10 mouse cellular contexts compared by ENCODE assay signal in genomic region chr2:31501448-31502130, GRCm38 (mm10). TPM values are rescaled to one million over a fixed set of nuclear protein-coding genes. Genes with fewer than 3 reads are reported as not detected.
DNase-seq lines count a peak whose midpoint lies in the region; ATAC-seq lines count a peak whose summit lies in the region.
"Had no signal": no experiment of that assay in that cellular context is flagged by ENCODE, and none has a peak within 500 bp of the region (broad histone marks: within the 10 kb centered on the region; RNA-seq: fewer than 3 reads in every experiment).

No protein-coding gene starts in this region.

- H3K36me3 ChIP-seq in forebrain, embryonic 10.5 days (replicated peaks) = no peaks in the 10 kb centered on the region
- H3K36me3 ChIP-seq in forebrain, embryonic 13.5 days (ENCODE audit: poor library complexity, severe bottlenecking) = no peaks in the 10 kb centered on the region
- H3K36me3 ChIP-seq: lung, embryonic 15.5 days had no signal

- H3K27me3 ChIP-seq in forebrain, embryonic 10.5 days (ENCODE audit: poor library complexity, severe bottlenecking) = peaks cover 100% of the 10 kb centered on the region
- H3K27me3 ChIP-seq in forebrain, embryonic 13.5 days = peaks cover 89% of the 10 kb centered on the region
- H3K27me3 ChIP-seq: lung, embryonic 15.5 days had no signal

- no peak for ATAC-seq in forebrain, embryonic 13.5 days
- ATAC-seq in megakaryocyte, adult 5-6 weeks (ENCODE audit: poor library complexity, severe bottlenecking) = no peak
- ATAC-seq: CD4-positive, CD25-positive, alpha-beta regulatory T cell, adult 4 months had no signal

- no peak overlapping the region for H3K4me2 ChIP-seq in forebrain, embryonic 13.5 days
- H3K4me2 ChIP-seq: lung, embryonic 15.5 days had no signal

- no peaks in the 10 kb centered on the region for H3K9me3 ChIP-seq in forebrain, embryonic 10.5 days
- no peaks in the 10 kb centered on the region for H3K9me3 ChIP-seq in forebrain, embryonic 13.5 days (replicated peaks)
- H3K9me3 ChIP-seq: lung, embryonic 15.5 days had no signal

- WGBS in forebrain, embryonic 10.5 days = 48% methylated on average over 20 of the region's 20 CpGs
- WGBS in forebrain, embryonic 13.5 days = 50% methylated on average over 20 of the region's 20 CpGs

- DNase-seq in forebrain, embryonic 10.5 days (ENCODE audit: extremely low spot score, low spot score) = no peak
- peak; percentile 13 for DNase-seq in lung, postnatal 14 days
- no peak for DNase-seq in lung, postnatal 4 days
- DNase-seq in cerebellum, postnatal 36 days = peak; percentile 62 to 63
- peak; percentile 65 to 76 for DNase-seq in kidney, postnatal 4 days
- no peak for DNase-seq in left cerebral cortex, adult 9 months (ENCODE audit: low spot score in 2 of 2)

- H3K27ac ChIP-seq in forebrain, embryonic 10.5 days = peak overlapping the region; percentile 30; the same call in 1 of the 2 replicates
- no peak overlapping the region for H3K27ac ChIP-seq in forebrain, embryonic 13.5 days
- H3K27ac ChIP-seq: lung, embryonic 15.5 days had no signal

- H3K9ac ChIP-seq in forebrain, embryonic 13.5 days = no peak overlapping the region
- H3K9ac ChIP-seq: lung, embryonic 15.5 days had no signal

- H3K4me3 ChIP-seq in forebrain, embryonic 10.5 days = no peak overlapping the region
- H3K4me3 ChIP-seq in forebrain, embryonic 13.5 days = no peak overlapping the region
- H3K4me3 ChIP-seq: lung, embryonic 15.5 days had no signal

- H3K4me1 ChIP-seq in forebrain, embryonic 10.5 days = peaks cover 99% of the 10 kb centered on the region
- peaks cover 90% of the 10 kb centered on the region for H3K4me1 ChIP-seq in forebrain, embryonic 13.5 days
- H3K4me1 ChIP-seq: lung, embryonic 15.5 days had no signal

RNA-seq across cellular contexts. Expression of gene Ass1, which starts 31.6 kb away (rescaled TPM):
- 7.3 and 7.6 TPM in 2 replicates for polyA plus RNA-seq in forebrain, embryonic 10.5 days (2016; fragmentation: Nextera tagmentation; extraction: Ambion mirVana)
- polyA plus RNA-seq in forebrain, embryonic 13.5 days (2015; fragmentation: Nextera tagmentation; extraction: Ambion mirVana) = 5.6 and 5.9 TPM in 2 replicates
- total RNA-seq in megakaryocyte, adult 5-6 weeks (2015) = 137 and 147 TPM in 2 replicates
- 184 and 194 TPM in 2 replicates for total RNA-seq in megakaryocyte, adult 5-6 weeks (2017)

Comparison
In these comparisons a context has a peak if more than half of its experiments do, and no peak if none do; other contexts are left out.
1. DNase-seq: peak in lung, postnatal 14 days (single experiment), cerebellum, postnatal 36 days (2 of 2) and kidney, postnatal 4 days (2 of 2); none in forebrain, embryonic 10.5 days (single experiment), lung, postnatal 4 days (0 of 2) and left cerebral cortex, adult 9 months (0 of 2).